Mouse (Mus musculus) MEL (cell line): ENCODE data around the gene Trex1. TPM values are rescaled to one million over a fixed set of nuclear protein-coding genes. Genes with fewer than 3 reads are reported as not detected.

Experiments
- DNase-seq: peaks from one replicate; pipeline ENCODE4 v3.0.0; 2011; ENCODE audit warnings: low read depth, low spot score
- H3K27ac ChIP-seq: 2 replicates; pipeline ENCODE4 v1.5.1; 2012; ENCODE audit warnings: low read depth, mild to moderate bottlenecking, control low read depth, low read length, moderate library complexity; ENCODE audit not compliant: control insufficient read depth
- H3K27me3 ChIP-seq, 2 experiments: fragments of 150-350 bp in 1 of 2; sonication (generic) in 1 of 2; 2 replicates each; pipeline ENCODE4 v1.6.1; 2012; ENCODE audit warnings: low read length in 2 of 2, mild to moderate bottlenecking in 2 of 2, improper control_type of control experiment in 1 of 2, moderate library complexity in 1 of 2; ENCODE audit not compliant: insufficient read depth in 2 of 2, control insufficient read depth in 1 of 2
- H3K36me3 ChIP-seq, 2 experiments: 2 replicates each; pipeline ENCODE4 v1.6.1; 2012 to 2014; ENCODE audit warnings: low read length in 2 of 2, improper control_type of control experiment in 1 of 2, inconsistent platforms in 1 of 2, mild to moderate bottlenecking in 1 of 2; ENCODE audit not compliant: insufficient read depth in 2 of 2, control insufficient read depth in 1 of 2
- H3K4me1 ChIP-seq, 2 experiments: fragments of 150-350 bp in 1 of 2; sonication (generic) in 1 of 2; 2 replicates each; pipeline ENCODE4 v1.6.1; 2012; ENCODE audit warnings: low read length in 2 of 2, improper control_type of control experiment in 1 of 2, mild to moderate bottlenecking in 1 of 2; ENCODE audit not compliant: insufficient read depth in 2 of 2, control insufficient read depth in 1 of 2
- H3K4me3 ChIP-seq, 2 experiments: fragments of 150-350 bp in 1 of 2; sonication (generic) in 1 of 2; 2 replicates each; pipeline ENCODE4 v1.5.1; 2012; ENCODE audit warnings: low read depth in 2 of 2, low read length in 2 of 2, mild to moderate bottlenecking in 2 of 2, moderate library complexity in 2 of 2, control low read depth in 1 of 2, improper control_type of control experiment in 1 of 2; ENCODE audit not compliant: control insufficient read depth in 1 of 2, insufficient read depth in 1 of 2
- H3K79me2 ChIP-seq: 2 replicates; pipeline ENCODE4 v1.6.1; 2012; ENCODE audit warnings: mild to moderate bottlenecking, low read length, moderate library complexity; ENCODE audit not compliant: control insufficient read depth, poor library complexity, insufficient read depth
- H3K9ac ChIP-seq: 2 replicates; pipeline ENCODE4 v1.6.1; 2012; ENCODE audit warnings: low read depth, mild to moderate bottlenecking, control low read depth, low read length, moderate library complexity; ENCODE audit not compliant: control insufficient read depth, poor library complexity, severe bottlenecking
- H3K9me3 ChIP-seq: fragments of 150-350 bp; sonication (generic); replicated peaks from 2 replicates; pipeline ENCODE4 v1.6.1; 2012; ENCODE audit warnings: mild to moderate bottlenecking, low read length, improper control_type of control experiment, moderate library complexity; ENCODE audit not compliant: insufficient read depth
- BHLHE40 ChIP-seq: IDR thresholded peaks from 2 replicates; pipeline ENCODE4 v1.6.1; 2012; ENCODE audit warnings: low read depth, mild to moderate bottlenecking, inconsistent platforms, low read length, improper control_type of control experiment, borderline replicate concordance
- CHD1 ChIP-seq: IDR thresholded peaks from 2 replicates; pipeline ENCODE4 v1.6.1; 2012; ENCODE audit warnings: low read depth, mild to moderate bottlenecking, inconsistent platforms, low read length, improper control_type of control experiment
- CHD2 ChIP-seq: IDR thresholded peaks from 2 replicates; pipeline ENCODE4 v1.6.1; 2011; ENCODE audit warnings: low read length, improper control_type of control experiment
- E2F4 ChIP-seq: IDR thresholded peaks from 2 replicates; pipeline ENCODE4 v1.6.1; 2011; ENCODE audit warnings: low read depth, low read length, improper control_type of control experiment, borderline replicate concordance
- HCFC1 ChIP-seq: IDR thresholded peaks from 2 replicates; pipeline ENCODE4 v1.6.1; 2012; ENCODE audit warnings: low read depth, mild to moderate bottlenecking, inconsistent platforms, low read length, improper control_type of control experiment, moderate library complexity
- JUND ChIP-seq: IDR thresholded peaks from 2 replicates; pipeline ENCODE4 v1.6.1; 2011; ENCODE audit warnings: low read depth, mild to moderate bottlenecking, improper control_type of control experiment, low read length
- KAT2A ChIP-seq: conservative IDR thresholded peaks from 2 replicates; pipeline ENCODE4 v1.6.1; 2012; ENCODE audit warnings: low read depth, low read length, improper control_type of control experiment, inconsistent platforms
- MAX ChIP-seq: IDR thresholded peaks from 2 replicates; pipeline ENCODE4 v1.6.1; 2011; ENCODE audit warnings: low read length, improper control_type of control experiment
- MAZ ChIP-seq: IDR thresholded peaks from 2 replicates; pipeline ENCODE4 v1.6.1; 2012; ENCODE audit warnings: low read depth, mild to moderate bottlenecking, inconsistent platforms, low read length, improper control_type of control experiment
- MYC ChIP-seq: IDR thresholded peaks from 2 replicates; pipeline ENCODE4 v1.6.1; 2011; ENCODE audit warnings: low read depth, mild to moderate bottlenecking, low read length, improper control_type of control experiment, moderate library complexity
- POLR2AphosphoS2 ChIP-seq: IDR thresholded peaks from 2 replicates; pipeline ENCODE4 v1.6.1; 2011; ENCODE audit warnings: low read length, improper control_type of control experiment
- SMC3 ChIP-seq: IDR thresholded peaks from 2 replicates; pipeline ENCODE4 v1.6.1; 2011; ENCODE audit warnings: low read depth, low read length, improper control_type of control experiment
- TBP ChIP-seq: IDR thresholded peaks from 2 replicates; pipeline ENCODE4 v1.8.0; 2011; ENCODE audit warnings: low read depth, low read length, improper control_type of control experiment
- ZMIZ1 ChIP-seq: IDR thresholded peaks from 2 replicates; pipeline ENCODE4 v1.6.1; 2012; ENCODE audit warnings: low read depth, mild to moderate bottlenecking, inconsistent platforms, low read length, improper control_type of control experiment, moderate library complexity
- polyA plus RNA-seq, 2 experiments: library from polyadenylated mRNA; stranded (reverse) in 1 of 2; unstranded in 1 of 2; fragments of >175 nt in 1 of 2; fragments of >200 nt in 1 of 2; gene quantifications; 2 replicates each; pipeline versions ENCODE4 v1.2.1 to v1.2.4; 2012; ENCODE audit warnings: low replicate concordance in 2 of 2, low read depth in 1 of 2; ENCODE audit not compliant: insufficient read length in 2 of 2, insufficient read depth in 1 of 2, missing spikeins in 1 of 2
- total RNA-seq: library from RNA; depleted of rRNA; stranded (reverse); fragments of 300-350 nt; gene quantifications from 2 replicates; pipeline ENCODE4 v1.2.3, GENCODE M21; 2012

The Trex1 gene
- total and polyA plus RNA-seq, 3 experiments, result 8.9 to 17.0 TPM; not detected in 1

DNA sequence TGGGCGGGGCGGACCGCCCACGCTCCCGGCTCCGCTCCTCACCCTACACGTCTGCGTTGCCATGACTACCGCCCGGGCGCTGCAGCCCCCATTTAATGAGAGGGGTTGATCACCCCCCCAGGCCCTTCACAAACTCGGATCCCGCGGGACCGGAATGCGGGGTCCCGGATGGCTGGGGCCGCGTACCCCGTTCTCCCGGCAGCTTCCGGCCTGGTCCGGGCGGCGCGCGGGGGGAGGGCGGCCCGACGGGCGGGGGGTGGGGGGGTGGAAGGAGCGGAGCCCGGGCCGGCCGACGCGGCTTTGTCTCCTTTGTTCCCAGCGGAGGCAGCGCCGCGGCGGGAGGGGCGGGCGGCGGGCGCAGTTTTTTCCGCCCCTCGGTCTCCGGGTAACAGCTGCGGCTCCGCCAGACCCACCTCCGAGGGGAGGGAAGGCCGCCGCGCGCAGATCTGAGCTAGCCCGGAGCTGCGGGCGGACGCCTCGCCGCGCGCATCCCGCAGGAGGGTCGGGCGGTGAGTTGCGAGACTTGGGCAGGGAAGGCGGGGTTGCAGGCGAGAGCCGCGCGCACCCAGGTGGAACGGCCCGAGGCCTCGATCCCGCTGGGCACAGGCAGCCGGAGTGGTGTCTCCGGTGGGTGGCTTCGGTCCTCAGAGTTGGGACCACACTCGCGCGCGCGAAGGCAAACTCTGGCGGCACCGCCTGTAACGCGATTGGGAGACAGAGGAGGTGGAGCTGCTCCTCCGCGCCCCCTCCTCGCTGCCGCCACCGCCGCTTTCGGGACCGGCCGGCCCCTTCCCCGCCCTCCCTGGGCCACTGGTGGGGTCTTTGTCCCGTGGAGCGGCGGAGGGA is 35.8 kb upstream of the Trex1 start, which contains the start of gene Plxnb1:
TSS of gene Plxnb1 (plus strand) at position 253 of the 846 bp plus-strand sequence.
- Histone ChIP-seq H3K36me3 (no peaks in the 10 kb centered on the region), H3K9ac (no peak within 1 kb of the TSS), H3K9me3 (no peaks in the 10 kb centered on the region), H3K27ac (no peak within 1 kb of the TSS), H3K79me2 (no peaks in the 10 kb centered on the region), H3K4me3 (no peak within 1 kb of the TSS), H3K27me3 (no peaks in the 10 kb centered on the region), H3K4me1 (no peaks in the 10 kb centered on the region)
- no peak for TF ChIP-seq POLR2AphosphoS2
- TF ChIP-seq CHD2, result no peak
- no peak for DNase-seq

DNA sequence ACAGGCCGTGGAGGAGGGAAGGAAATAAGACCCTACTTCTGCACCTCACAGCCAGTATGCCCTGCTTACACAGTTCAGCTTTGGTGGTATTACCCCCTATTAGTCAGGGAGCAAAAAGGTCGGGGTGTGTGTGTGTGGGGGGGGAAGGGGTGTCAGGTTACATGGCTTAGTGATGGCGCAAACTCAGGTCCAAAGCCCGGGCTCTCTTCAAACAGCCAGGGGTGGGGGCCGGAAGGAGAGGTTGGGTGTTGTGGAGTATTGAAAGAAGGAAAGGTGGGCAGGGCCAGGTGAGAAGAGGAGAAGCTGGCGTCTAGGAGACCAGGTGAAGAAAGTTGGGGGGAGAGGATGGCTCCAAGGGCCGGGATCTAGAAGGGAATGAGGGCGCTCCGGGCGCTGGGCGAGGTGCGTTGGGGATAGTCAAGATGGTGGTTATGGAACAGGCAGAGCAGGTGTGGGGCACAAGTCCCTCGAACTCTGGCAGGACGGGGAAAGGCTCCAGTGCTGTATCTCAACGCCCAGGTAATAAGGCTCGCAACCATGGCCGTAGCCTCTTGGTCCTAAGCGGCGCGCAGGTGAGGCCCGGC is 35.1 kb upstream of the Trex1 start:
- no peaks in the 10 kb centered on the region for H3K9me3 ChIP-seq
- no peak for DNase-seq
- H3K4me1 ChIP-seq, result no peaks in the 10 kb centered on the region
- TF ChIP-seq BHLHE40 (no peak), TBP (no peak), HCFC1 (no peak), MAX (no peak), JUND (no peak), CHD1 (no peak), ZMIZ1 (no peak)
- no peaks in the 10 kb centered on the region for H3K79me2 ChIP-seq
- H3K9ac ChIP-seq, result no peak overlapping the region
- no peak overlapping the region for H3K27ac ChIP-seq
- no peaks in the 10 kb centered on the region for H3K36me3 ChIP-seq
- no peaks in the 10 kb centered on the region for H3K27me3 ChIP-seq
- no peak overlapping the region for H3K4me3 ChIP-seq

DNA sequence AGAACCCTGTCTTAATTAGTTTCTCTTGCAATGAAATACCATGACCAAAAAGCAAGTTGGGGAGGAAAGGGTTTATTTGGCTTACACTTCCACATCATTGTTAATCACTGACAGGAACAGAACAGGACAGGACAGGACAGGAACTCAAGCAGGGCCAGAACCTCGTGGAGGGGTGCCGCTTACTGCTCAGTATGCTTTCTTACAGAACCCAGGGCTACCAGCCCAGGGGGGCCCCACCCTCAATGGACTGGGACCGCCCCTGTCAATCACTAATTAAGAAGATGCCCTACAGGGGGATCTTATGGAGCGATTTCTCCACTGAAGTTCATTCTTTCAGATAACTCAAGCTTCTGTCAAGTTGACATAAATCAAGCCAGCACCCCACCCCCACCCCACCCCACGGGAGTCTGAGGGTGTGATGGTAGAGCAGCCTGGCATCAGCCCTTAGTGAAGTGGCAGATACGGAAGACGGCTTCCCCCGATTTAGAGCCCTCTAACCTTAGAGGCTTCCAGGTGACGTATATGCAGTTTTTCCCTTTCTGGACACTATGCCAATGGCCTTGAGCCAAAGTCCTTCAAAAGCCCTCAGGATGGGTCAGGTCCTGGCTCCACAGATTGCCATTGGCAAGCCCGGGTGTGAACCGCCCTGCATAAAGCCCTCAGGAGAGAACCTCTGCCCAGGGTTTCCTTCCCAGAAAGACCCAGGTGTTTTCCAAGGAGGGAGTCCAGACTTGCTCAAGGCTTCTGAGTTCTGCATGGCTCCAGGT is 34.4 kb upstream of the Trex1 start:
- H3K9me3 ChIP-seq, result no peaks in the 10 kb centered on the region
- H3K27ac ChIP-seq, result no peak overlapping the region
- H3K4me1 ChIP-seq, result no peaks in the 10 kb centered on the region
- no peak for TF ChIP-seq MAZ
- TF ChIP-seq MYC, result no peak
- no peak for TF ChIP-seq CHD1
- TF ChIP-seq E2F4, result no peak
- TF ChIP-seq KAT2A, result no peak
- no peak for TF ChIP-seq SMC3
- H3K79me2 ChIP-seq, result no peaks in the 10 kb centered on the region
- DNase-seq, result no peak
- no peaks in the 10 kb centered on the region for H3K36me3 ChIP-seq
- H3K9ac ChIP-seq, result no peak overlapping the region
- no peak overlapping the region for H3K4me3 ChIP-seq
- no peaks in the 10 kb centered on the region for H3K27me3 ChIP-seq
